16 mouse cellular contexts compared by ENCODE assay signal in genomic region chr2:4413596-4414335, GRCm38 (mm10).
DNase-seq lines count a peak whose midpoint lies in the region; ATAC-seq and TF ChIP-seq lines count a peak whose summit lies in the region.
"Had no signal": no experiment of that assay in that cellular context is flagged by ENCODE, and none has a peak within 500 bp of the region (broad histone marks: within the 10 kb centered on the region; RNA-seq: fewer than 3 reads in every experiment).

No protein-coding gene starts in this region.

- no peaks in the 10 kb centered on the region for H3K36me3 ChIP-seq in embryonic facial prominence, embryonic 12.5 days
- peaks cover 19% of the 10 kb centered on the region for H3K36me3 ChIP-seq in embryonic facial prominence, embryonic 10.5 days (replicated peaks)
- no peaks in the 10 kb centered on the region for H3K36me3 ChIP-seq in intestine, embryonic 16.5 days (ENCODE audit: control insufficient read depth, insufficient read depth, low read length)
- H3K36me3 ChIP-seq in intestine, embryonic 15.5 days: no peaks in the 10 kb centered on the region
- no peaks in the 10 kb centered on the region for H3K36me3 ChIP-seq in midbrain, embryonic 14.5 days (ENCODE audit: control insufficient read depth, insufficient read depth, low read length)
- peaks cover 22% of the 10 kb centered on the region; the same call in 1 of the 2 replicates for H3K36me3 ChIP-seq in midbrain, embryonic 10.5 days
- no peaks in the 10 kb centered on the region for H3K36me3 ChIP-seq in midbrain, postnatal 0 days (ENCODE audit: insufficient read depth, low read length)
- H3K36me3 ChIP-seq: limb, embryonic 15.5 days had no signal

- ATAC-seq in embryonic facial prominence, embryonic 12.5 days (ENCODE audit: insufficient number of reproducible peaks, insufficient read depth, low FRiP score, low TSS enrichment): 0 out of 2 replicates have a peak, but pooled peaks have one; percentile 52
- peak; percentile 13; the same call in 1 of the 2 replicates for ATAC-seq in intestine, embryonic 16.5 days
- no peak for ATAC-seq in intestine, embryonic 15.5 days
- no peak for ATAC-seq in midbrain, embryonic 14.5 days (ENCODE audit: low FRiP score, low TSS enrichment)
- ATAC-seq in midbrain, postnatal 0 days (ENCODE audit: low FRiP score): 0 out of 2 replicates have a peak, but pooled peaks have one; percentile 7
- ATAC-seq: liver, postnatal 0 days had no signal

- no peak overlapping the region for H3K4me3 ChIP-seq in embryonic facial prominence, embryonic 12.5 days
- H3K4me3 ChIP-seq in embryonic facial prominence, embryonic 10.5 days: no peak overlapping the region
- H3K4me3 ChIP-seq in intestine, embryonic 16.5 days (ENCODE audit: low read length): no peak overlapping the region
- no peak overlapping the region for H3K4me3 ChIP-seq in intestine, embryonic 15.5 days (replicated peaks)
- no peak overlapping the region for H3K4me3 ChIP-seq in midbrain, embryonic 14.5 days (replicated peaks; ENCODE audit: low read depth, low read length)
- H3K4me3 ChIP-seq in midbrain, embryonic 10.5 days: no peak overlapping the region
- no peak overlapping the region for H3K4me3 ChIP-seq in midbrain, postnatal 0 days (ENCODE audit: low read depth, low read length)
- H3K4me3 ChIP-seq: left cerebral cortex, adult 2 months; limb, embryonic 15.5 days had no signal

- no peaks in the 10 kb centered on the region for H3K27me3 ChIP-seq in embryonic facial prominence, embryonic 12.5 days
- H3K27me3 ChIP-seq in embryonic facial prominence, embryonic 10.5 days (replicated peaks; ENCODE audit: low read depth, poor library complexity, severe bottlenecking): no peaks in the 10 kb centered on the region
- H3K27me3 ChIP-seq in intestine, embryonic 16.5 days (replicated peaks; ENCODE audit: control insufficient read depth, insufficient read depth, low read length): no peaks in the 10 kb centered on the region
- no peaks in the 10 kb centered on the region for H3K27me3 ChIP-seq in intestine, embryonic 15.5 days (replicated peaks)
- no peaks in the 10 kb centered on the region for H3K27me3 ChIP-seq in midbrain, embryonic 14.5 days (ENCODE audit: control insufficient read depth, insufficient read depth, low read length)
- H3K27me3 ChIP-seq in midbrain, embryonic 10.5 days (ENCODE audit: low read depth, poor library complexity, severe bottlenecking): no peaks in the 10 kb centered on the region
- H3K27me3 ChIP-seq in midbrain, postnatal 0 days (ENCODE audit: insufficient read depth, low read length): no peaks in the 10 kb centered on the region
- H3K27me3 ChIP-seq: limb, embryonic 15.5 days had no signal

- H3K4me2 ChIP-seq in embryonic facial prominence, embryonic 12.5 days (replicated peaks): no peak overlapping the region
- no peak overlapping the region for H3K4me2 ChIP-seq in intestine, embryonic 16.5 days (ENCODE audit: low read depth, low read length)
- H3K4me2 ChIP-seq in intestine, embryonic 15.5 days (replicated peaks): no peak overlapping the region
- no peak overlapping the region for H3K4me2 ChIP-seq in midbrain, embryonic 14.5 days (ENCODE audit: low read length)
- no peak overlapping the region for H3K4me2 ChIP-seq in midbrain, postnatal 0 days (ENCODE audit: low read depth, low read length, poor library complexity, severe bottlenecking)
- H3K4me2 ChIP-seq: heart, embryonic 11.5 days; limb, embryonic 15.5 days had no signal

- H3K9ac ChIP-seq in embryonic facial prominence, embryonic 12.5 days: no peak overlapping the region
- H3K9ac ChIP-seq in intestine, embryonic 16.5 days (ENCODE audit: low read depth, low read length): no peak overlapping the region
- no peak overlapping the region for H3K9ac ChIP-seq in intestine, embryonic 15.5 days
- no peak overlapping the region for H3K9ac ChIP-seq in midbrain, embryonic 14.5 days (replicated peaks; ENCODE audit: low read length)
- no peak overlapping the region for H3K9ac ChIP-seq in midbrain, postnatal 0 days (replicated peaks; ENCODE audit: low read length, poor library complexity, severe bottlenecking)
- H3K9ac ChIP-seq: limb, embryonic 15.5 days; liver, postnatal 0 days had no signal

- 89% methylated on average over 16 of the region's 16 CpGs for WGBS in embryonic facial prominence, embryonic 12.5 days
- WGBS in embryonic facial prominence, embryonic 10.5 days: 93% methylated on average over 16 of the region's 16 CpGs
- WGBS in intestine, embryonic 16.5 days: 82% methylated on average over 16 of the region's 16 CpGs
- WGBS in intestine, embryonic 15.5 days: 81% methylated on average over 16 of the region's 16 CpGs
- WGBS in midbrain, embryonic 14.5 days: 89% methylated on average over 16 of the region's 16 CpGs
- 91% methylated on average over 16 of the region's 16 CpGs for WGBS in midbrain, embryonic 10.5 days
- WGBS in midbrain, postnatal 0 days: 86% methylated on average over 16 of the region's 16 CpGs

- no peak for TF ChIP-seq CTCF in midbrain, postnatal 0 days (IDR thresholded peaks at IDR 0.05)

- no peak for DNase-seq in embryonic facial prominence, embryonic 10.5 days (ENCODE audit: low spot score)
- DNase-seq in midbrain, embryonic 14.5 days: peak; percentile 19
- no peak for DNase-seq in midbrain, embryonic 10.5 days (ENCODE audit: low spot score)
- no peak for DNase-seq in midbrain, postnatal 0 days (ENCODE audit: low spot score)
- DNase-seq in frontal cortex, postnatal 14 days (ENCODE audit: low spot score in 2 of 2): no peak
- DNase-seq: cerebellum, adult 9-10 months; gastrocnemius, postnatal 36 days; kidney, adult 11 months; liver, postnatal 0 days; retina, postnatal 1 day had no signal

- peaks cover 14% of the 10 kb centered on the region; the same call in 1 of the 2 replicates for H3K4me1 ChIP-seq in embryonic facial prominence, embryonic 12.5 days
- peaks cover 31% of the 10 kb centered on the region for H3K4me1 ChIP-seq in embryonic facial prominence, embryonic 10.5 days
- H3K4me1 ChIP-seq in intestine, embryonic 16.5 days (ENCODE audit: control insufficient read depth, insufficient read depth, low read length): 0 out of 2 replicates have a peak, but pooled peaks cover 6% of the 10 kb centered on the region
- H3K4me1 ChIP-seq in intestine, embryonic 15.5 days (replicated peaks): peaks cover 7% of the 10 kb centered on the region; the same call in 1 of the 2 replicates
- H3K4me1 ChIP-seq in midbrain, embryonic 14.5 days (ENCODE audit: control insufficient read depth, insufficient read depth, low read length): peaks cover 31% of the 10 kb centered on the region
- peaks cover 39% of the 10 kb centered on the region for H3K4me1 ChIP-seq in midbrain, embryonic 10.5 days
- H3K4me1 ChIP-seq in midbrain, postnatal 0 days (ENCODE audit: insufficient read depth, low read length): peaks cover 9% of the 10 kb centered on the region

- 0 out of 2 replicates have a peak overlapping the region, but pooled peaks have one; percentile 3 for H3K27ac ChIP-seq in embryonic facial prominence, embryonic 12.5 days
- H3K27ac ChIP-seq in embryonic facial prominence, embryonic 10.5 days (replicated peaks): no peak overlapping the region
- H3K27ac ChIP-seq in intestine, embryonic 16.5 days (ENCODE audit: low read length): no peak overlapping the region
- no peak overlapping the region for H3K27ac ChIP-seq in intestine, embryonic 15.5 days
- 0 out of 2 replicates have a peak overlapping the region, but pooled peaks have one; percentile 21 for H3K27ac ChIP-seq in midbrain, embryonic 14.5 days (replicated peaks; ENCODE audit: low read depth, low read length)
- H3K27ac ChIP-seq in midbrain, embryonic 10.5 days (replicated peaks): no peak overlapping the region
- H3K27ac ChIP-seq in midbrain, postnatal 0 days (ENCODE audit: low read depth, low read length): no peak overlapping the region
- H3K27ac ChIP-seq: left cerebral cortex, adult 2 months; limb, embryonic 15.5 days had no signal

- no peaks in the 10 kb centered on the region for H3K9me3 ChIP-seq in embryonic facial prominence, embryonic 12.5 days
- H3K9me3 ChIP-seq in embryonic facial prominence, embryonic 10.5 days: no peaks in the 10 kb centered on the region
- no peaks in the 10 kb centered on the region for H3K9me3 ChIP-seq in intestine, embryonic 16.5 days (ENCODE audit: control insufficient read depth, low read length)
- no peaks in the 10 kb centered on the region for H3K9me3 ChIP-seq in intestine, embryonic 15.5 days
- H3K9me3 ChIP-seq in midbrain, embryonic 14.5 days (ENCODE audit: control insufficient read depth, low read length): no peaks in the 10 kb centered on the region
- H3K9me3 ChIP-seq in midbrain, embryonic 10.5 days (replicated peaks): no peaks in the 10 kb centered on the region
- no peaks in the 10 kb centered on the region for H3K9me3 ChIP-seq in midbrain, postnatal 0 days (ENCODE audit: low read length)
- H3K9me3 ChIP-seq: limb, embryonic 15.5 days had no signal

Comparison
In these comparisons a context has a peak if more than half of its experiments do, and no peak if none do; other contexts are left out.
1. ATAC-seq: peak in embryonic facial prominence, embryonic 12.5 days (single experiment), intestine, embryonic 16.5 days (single experiment) and midbrain, postnatal 0 days (single experiment); none in intestine, embryonic 15.5 days (single experiment) and midbrain, embryonic 14.5 days (single experiment).
2. H3K27ac ChIP-seq: peak in embryonic facial prominence, embryonic 12.5 days (single experiment) and midbrain, embryonic 14.5 days (single experiment); none in embryonic facial prominence, embryonic 10.5 days (single experiment), intestine, embryonic 16.5 days (single experiment), intestine, embryonic 15.5 days (single experiment), midbrain, embryonic 10.5 days (single experiment) and midbrain, postnatal 0 days (single experiment).